Comparison of ENCODE assay signal across 17 mouse cellular contexts in genomic region chr4:151407129-151407528, GRCm38 (mm10).
"Had no signal": no experiment of that assay in that cellular context is flagged by ENCODE, and none has a peak within 500 bp of the region (broad histone marks: within the 10 kb centered on the region; RNA-seq: fewer than 3 reads in every experiment).

No protein-coding gene starts in this region.

- H3K4me2 ChIP-seq: kidney, embryonic 15.5 days; limb, embryonic 13.5 days; neural tube, embryonic 15.5 days; stomach, embryonic 15.5 days had no signal

- H3K4me3 ChIP-seq: kidney, embryonic 15.5 days; limb, embryonic 13.5 days; midbrain, embryonic 10.5 days; myocyte; neural tube, embryonic 15.5 days; stomach, embryonic 15.5 days had no signal

- H3K9me3 ChIP-seq: midbrain, embryonic 10.5 days; neural tube, embryonic 15.5 days; stomach, embryonic 15.5 days had no signal

- H3K9ac ChIP-seq: kidney, embryonic 15.5 days; limb, embryonic 13.5 days; liver, embryonic 14.5 days; neural tube, embryonic 15.5 days; stomach, embryonic 15.5 days had no signal

- H3K27me3 ChIP-seq: limb, embryonic 13.5 days; neural tube, embryonic 15.5 days; stomach, embryonic 15.5 days had no signal

- H3K27ac ChIP-seq: kidney, embryonic 15.5 days; limb, embryonic 13.5 days; liver, embryonic 14.5 days; midbrain, embryonic 10.5 days; neural tube, embryonic 15.5 days; stomach, embryonic 15.5 days had no signal

- H3K36me3 ChIP-seq: kidney, embryonic 15.5 days; limb, embryonic 13.5 days; midbrain, embryonic 10.5 days; neural tube, embryonic 15.5 days; stomach, embryonic 15.5 days had no signal

- DNase-seq: kidney, adult 2 months; kidney, postnatal 14 days; layer of hippocampus, adult 9-11 months; layer of hippocampus, postnatal 36 days; left cerebral cortex, postnatal 4 days; lung, adult 18-20 months; lung, postnatal 10 days; lung, postnatal 4 days; thymus, adult 2 months; thymus, postnatal 25 days had no signal
